Mouse (Mus musculus) left cerebral cortex, postnatal 36 days (tissue): ENCODE measurements around the gene Nkx2-2. TPM values are rescaled to one million over a fixed set of nuclear protein-coding genes. Genes with fewer than 3 reads are reported as not detected.
"Not testable (repeated sequence)": the region's sequence is repeated elsewhere in the genome, so short reads cannot be mapped to it uniquely, and the experiment has no call there.

Source experiments
- DNase-seq, 2 experiments: peaks; one replicate each; pipeline ENCODE4 v3.0.0; 2021 to 2022; ENCODE audit warnings: low spot score in 2 of 2, mixed read lengths in 1 of 2
- intact Hi-C: fragments of 180-260 bp; cut with DNase I; formaldehyde crosslinking; loops from one replicate; pipeline ENCODE4 v1.15.1; 2025
- total RNA-seq, 2 experiments: library from RNA; stranded (reverse); gene quantifications; 2 replicates each; pipeline ENCODE4 v1.2.3; 2021

The Nkx2-2 gene
- total RNA-seq, 2 experiments from 2014 or later = 5.3 to 9.6 TPM

DNA sequence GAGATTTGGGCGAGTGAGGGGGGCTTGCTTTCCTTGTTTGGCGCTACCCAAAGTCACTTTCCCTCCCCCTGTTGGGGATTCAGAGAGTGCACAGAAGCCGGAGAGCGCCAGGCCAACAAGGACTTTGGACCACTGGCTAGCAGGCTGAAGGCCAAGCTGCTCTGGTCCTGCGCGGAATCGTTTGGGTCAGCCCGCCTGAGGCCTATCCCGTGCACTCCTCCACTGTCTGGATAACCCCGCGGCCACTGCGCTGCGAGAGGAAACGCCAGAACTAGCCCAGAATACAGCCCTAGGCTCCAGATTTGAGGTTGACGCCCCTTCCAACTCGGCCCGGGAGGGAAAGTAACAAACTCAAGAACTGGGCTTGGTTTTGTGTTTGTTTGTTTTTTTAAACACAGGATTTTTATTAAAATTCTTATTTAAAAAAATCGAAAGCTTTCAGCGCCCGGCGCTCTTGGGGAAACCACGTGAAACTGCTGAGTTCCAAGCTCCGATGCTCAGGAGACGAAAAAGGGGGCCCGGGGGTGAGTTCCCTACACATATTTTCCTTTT, 11.3 kb downstream of the Nkx2-2 start:
- DNase-seq = no peak
- intact Hi-C loops = loop anchor here (5.0 kb wide), 1 partner anchor 345 kb away; no protein-coding TSS in a partner anchor

DNA sequence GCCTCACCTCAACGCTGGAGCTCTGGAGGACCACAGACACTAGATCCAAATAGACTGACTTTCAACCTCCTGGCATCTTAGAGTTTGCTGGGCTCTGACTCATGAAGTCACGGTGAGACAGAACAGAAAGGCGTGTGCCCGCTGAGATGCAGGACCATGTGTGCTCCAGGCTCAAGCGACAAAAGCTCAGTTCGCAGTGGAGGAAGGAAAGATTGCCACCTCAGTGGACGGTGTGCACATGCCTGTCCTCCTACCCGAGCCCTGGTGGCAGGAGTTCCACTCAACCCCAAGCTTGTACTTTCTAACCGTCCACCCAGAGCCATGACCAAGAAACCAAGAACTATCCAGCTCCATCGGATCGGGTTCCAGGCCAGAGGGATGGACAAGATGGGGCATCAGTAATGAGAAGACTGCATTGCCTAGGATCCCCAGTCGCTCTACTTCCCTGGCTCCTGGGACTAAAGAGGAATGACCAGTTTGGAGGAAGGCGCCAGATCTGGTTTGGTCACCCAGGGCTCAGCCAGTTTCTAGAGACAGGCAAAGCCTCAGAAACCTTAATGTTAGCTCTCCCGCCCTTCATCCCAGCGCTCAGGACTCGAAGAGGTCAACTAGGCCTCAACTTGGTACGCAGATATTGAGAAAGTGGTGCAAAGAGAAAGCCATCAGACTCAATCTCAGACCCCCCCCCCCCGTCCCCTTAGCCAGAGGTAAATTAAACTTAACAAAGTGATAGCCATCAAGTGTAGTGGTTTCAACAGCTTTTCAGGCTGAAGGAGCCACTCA, 11.9 kb downstream of the Nkx2-2 start:
- DNase-seq = no peak
- intact Hi-C loops = loop anchor here (5.0 kb wide), 1 partner anchor 345 kb away; no protein-coding TSS in a partner anchor

DNA sequence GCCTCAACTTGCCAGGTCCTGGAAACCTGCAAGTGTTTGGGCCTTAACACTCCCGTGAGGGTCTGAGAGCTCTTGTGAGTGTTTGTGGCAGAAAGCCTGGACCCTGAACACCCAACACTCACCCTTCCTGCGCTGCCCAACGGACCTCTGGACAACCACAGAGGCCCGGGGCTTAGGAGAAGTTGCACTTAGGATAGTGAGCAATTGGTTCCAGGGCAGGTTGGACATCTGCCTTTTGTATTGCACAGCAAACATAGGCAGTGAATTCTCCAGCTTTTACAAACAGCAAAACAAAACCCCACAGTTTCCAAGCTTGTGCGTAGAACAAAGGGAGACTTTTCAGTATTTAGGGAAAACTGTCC, 12.8 kb downstream of the Nkx2-2 start:
- no peak for DNase-seq
- intact Hi-C loops = loop anchor here (5.0 kb wide), 1 partner anchor 344 kb away; no protein-coding TSS in a partner anchor

DNA sequence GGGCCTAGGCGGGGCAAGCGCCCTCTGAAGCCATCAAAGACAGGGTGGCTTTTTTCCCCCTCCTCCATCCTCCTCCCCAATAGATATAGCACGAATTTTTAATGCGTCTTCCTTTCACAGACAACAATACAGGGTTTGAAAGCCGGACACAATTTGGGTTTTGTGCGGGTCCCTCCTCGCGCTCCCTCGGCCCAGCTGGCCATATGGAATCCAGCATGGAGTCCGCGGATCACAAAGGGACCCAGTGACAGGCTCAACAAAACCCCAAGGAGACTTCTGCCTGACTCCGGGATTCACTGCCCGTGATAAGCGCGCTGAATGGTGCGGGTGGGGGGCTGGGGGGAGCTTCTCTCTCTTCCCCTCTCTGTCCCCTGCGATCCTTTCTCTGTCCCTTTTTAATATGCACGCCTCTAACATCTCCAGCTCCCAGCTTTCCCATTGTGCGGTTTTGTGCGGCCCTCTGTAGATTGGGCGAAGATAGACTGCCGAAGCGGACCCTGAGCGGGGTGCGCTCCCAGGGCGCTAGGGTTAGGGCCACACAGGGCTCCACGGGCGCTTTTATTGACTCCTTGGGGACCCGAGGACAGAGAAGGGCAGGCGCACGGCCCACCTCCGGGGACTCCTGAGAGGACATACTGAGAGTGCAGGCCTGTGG, 13.3 kb downstream of the Nkx2-2 start:
- DNase-seq = peak in 1 of 2 experiments; percentile 38
- intact Hi-C loops = loop anchor here (5.0 kb wide), 1 partner anchor 343 kb away; no protein-coding TSS in a partner anchor

DNA sequence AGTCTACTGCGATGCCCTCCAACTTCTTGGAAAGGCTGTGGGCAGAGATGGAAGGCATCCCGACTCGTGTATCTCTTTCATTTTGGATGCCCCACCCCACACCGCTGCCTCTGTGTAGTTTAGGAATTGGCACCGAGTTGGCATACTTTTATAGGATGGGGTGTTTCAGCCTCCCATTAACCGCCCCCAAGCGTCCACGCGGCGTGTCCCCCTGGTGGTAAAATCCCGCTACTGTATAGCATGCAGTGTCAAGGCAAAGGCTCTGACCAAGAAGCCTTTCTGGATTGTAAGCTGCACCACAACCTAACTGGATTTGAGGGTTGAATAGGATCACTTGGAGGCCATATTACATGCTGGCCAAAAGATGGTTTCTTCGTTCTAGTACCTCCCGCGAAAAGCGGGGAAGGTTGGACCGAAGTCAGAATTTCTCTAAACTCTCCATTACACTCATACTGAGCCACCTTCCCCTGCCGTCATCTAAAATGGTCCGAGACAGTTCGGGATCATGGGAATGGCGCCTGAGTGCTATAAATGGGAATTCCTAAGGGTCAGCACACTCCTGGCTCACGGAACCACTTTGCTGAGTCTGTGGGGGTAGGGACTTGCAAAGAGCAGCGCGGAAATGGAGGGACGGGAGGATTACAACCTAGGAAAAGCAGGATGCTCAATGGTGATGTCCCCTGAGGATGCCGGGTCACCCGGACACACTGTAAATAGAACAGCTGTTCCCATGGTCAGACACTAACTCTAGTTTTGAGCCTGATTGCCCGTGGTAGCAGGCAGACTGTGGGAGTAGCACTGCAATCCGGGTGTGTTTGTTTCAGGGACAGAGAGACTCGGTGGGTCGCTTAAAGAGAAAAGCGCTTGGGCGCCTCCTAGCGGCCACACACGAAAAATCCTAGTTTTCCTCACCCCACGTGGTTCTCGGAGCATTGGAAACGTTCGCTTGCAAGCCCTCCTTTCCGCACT, 15.7 kb downstream of the Nkx2-2 start:
- DNase-seq = peak in 1 of 2 experiments; percentile 38
- intact Hi-C loops = loop anchor here (2.0 kb wide), 2 partner anchors 546 to 556 kb away; no protein-coding TSS in a partner anchor

DNA sequence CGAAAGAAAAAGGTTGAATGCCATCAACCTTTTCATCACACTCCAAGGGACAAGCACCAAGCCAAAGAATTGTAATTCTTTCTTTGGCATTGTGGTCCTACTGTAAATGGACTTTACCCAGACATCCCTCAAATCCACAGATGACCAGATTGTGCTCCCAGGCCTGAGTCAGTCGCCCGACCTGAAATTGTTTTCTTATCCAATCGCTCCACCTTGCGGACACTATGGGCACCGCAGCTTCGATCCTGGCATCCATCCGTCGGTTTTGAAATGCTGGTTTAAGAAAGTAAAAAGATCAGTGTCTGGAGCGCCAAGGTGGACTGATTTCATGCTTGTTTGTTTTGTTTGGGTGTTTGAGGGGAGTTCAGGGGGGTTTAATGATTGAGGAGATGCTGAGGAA, 16.4 kb downstream of the Nkx2-2 start:
- DNase-seq = peak; percentile 75 to 82
- intact Hi-C loops = loop anchor here (1.0 to 2.0 kb wide), 3 partner anchors 218 to 555 kb away; no protein-coding TSS in a partner anchor

DNA sequence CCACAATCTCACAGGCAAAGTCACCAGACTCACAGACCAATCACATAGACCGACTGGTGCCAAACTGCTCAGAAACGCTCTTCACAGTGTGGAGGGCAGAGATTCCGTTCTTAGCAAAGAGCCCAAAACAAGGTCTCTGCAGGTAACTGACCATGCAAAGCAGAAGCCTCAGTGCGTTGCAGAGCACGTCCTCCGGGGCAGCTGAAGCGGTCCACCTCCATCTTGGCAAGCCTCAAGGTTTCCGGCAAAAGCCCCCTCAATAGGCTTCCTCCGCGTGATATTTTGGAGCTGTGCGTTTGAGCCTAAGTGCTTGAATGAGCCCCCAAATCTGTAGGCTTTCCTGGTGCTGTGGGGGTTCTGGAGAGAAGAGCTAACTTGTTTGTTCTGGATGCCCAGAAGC, 18.7 kb downstream of the Nkx2-2 start:
- intact Hi-C loops = no loop called here
- DNase-seq = no peak

DNA sequence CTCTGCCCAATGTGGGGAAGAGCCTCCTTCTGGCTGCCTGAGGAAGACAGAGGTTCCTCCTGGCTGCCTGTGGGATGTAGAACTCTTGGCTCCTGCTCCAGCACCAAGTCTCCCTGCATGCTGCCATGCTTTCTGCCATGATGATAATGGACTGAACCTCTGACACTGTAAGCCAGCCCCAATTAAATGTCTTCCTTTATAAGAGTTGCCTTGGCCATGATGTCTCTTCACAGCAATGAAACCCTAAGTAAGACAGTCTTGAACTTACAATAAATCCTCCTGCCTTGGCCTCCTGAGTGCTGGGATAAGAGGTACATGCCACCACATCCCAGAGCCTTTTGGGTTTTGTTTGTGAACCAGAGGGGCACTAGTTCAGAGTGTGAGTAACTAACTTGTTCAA, 20.3 kb downstream of the Nkx2-2 start:
- no peak for DNase-seq
- intact Hi-C loops = no loop called here

DNA sequence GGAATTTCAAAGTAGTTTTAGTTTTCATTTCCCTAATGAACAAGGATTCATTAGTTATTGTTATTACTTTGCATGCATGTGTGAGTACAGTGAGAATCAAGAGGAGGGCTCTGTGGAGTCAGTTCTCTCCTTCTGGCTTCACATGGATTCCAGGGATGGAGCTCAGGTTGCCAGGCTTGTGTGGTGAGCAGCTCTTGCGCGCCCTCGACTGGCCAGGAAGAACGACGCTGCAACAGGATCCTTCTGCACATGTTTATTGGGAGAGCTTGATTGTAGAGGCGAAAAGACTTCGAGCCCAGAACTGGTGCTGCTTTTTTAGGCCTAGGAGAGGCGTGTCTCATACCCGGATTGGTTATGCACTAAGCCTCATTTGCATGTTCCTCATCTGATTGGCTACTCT, 23.5 kb downstream of the Nkx2-2 start:
- intact Hi-C loops, DNase-seq: not testable (repeated sequence)

DNA sequence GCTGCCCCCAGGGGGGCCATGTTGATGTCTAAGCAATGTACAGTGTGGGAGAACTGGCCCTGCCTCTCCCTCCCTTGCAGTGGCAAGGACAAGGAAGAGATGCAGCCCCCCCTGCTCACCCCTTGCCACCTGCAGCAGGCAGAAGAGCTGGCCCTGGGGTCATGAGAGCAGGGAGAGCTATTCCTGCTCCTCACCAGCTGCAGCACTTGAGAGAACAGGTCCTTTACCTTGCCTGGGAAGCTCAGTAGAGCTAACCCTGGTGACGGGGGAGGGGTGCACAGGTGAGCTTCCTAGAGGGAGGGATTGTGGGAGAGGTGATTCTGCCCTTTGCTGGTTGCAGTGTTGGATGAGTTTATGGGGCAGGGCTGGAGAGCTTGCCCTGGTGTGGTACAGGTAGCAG, 28.2 kb downstream of the Nkx2-2 start:
- intact Hi-C loops = no loop called here

DNA sequence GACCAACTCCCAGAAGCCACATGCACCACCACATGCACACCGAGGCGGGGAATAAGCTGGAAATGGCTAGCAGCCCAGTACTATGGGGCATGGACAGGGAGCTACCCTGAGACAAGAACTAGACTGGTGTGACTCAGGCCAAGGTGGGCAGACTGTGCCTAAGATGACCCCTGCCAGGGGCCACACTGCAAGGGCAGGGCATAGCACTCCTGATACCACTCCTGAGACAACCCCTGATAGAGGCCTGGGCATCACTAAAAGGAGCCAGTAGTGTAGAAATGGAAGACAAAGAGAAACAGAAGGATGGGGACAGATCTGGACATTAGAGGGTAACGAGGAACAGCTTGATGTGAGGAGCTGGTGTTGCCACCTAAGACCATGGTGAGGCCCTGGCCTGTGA, 28.7 kb downstream of the Nkx2-2 start:
- no peak for DNase-seq
- intact Hi-C loops = no loop called here

More for the DNA sequence above, 28.2 kb downstream of the Nkx2-2 start:
- DNase-seq = no peak

DNA sequence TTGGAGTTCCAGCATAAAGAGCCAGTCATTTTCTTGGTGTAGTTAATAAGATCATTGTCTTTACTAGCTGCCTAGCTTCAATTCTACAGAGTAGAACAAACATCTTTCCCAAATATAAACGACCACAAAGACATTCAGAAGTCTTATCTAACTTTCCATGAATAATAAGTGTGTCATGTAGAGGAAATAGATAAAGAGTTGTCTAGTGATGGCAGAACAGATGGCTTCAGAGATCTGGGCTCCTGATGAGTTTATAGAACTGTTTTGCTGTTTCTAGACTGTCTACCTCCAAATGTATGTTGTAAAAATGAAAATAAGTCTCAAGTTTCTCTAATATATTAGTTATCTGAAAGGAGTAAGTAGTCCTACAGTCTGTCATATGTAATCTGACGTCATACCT, 41.5 kb downstream of the Nkx2-2 start:
- DNase-seq = no peak
- intact Hi-C loops = no loop called here

Other genes starting within 250 kb of the Nkx2-2 start
- gene Xrn2, start 181.2 kb downstream of the Nkx2-2 start, total RNA-seq = 10 to 100 TPM; 38.3 to 41.7 TPM
- gene Nkx2-4, start 108.8 kb downstream of the Nkx2-2 start, total RNA-seq = not detected
- gene Pax1, start 167.7 kb upstream of the Nkx2-2 start, total RNA-seq = not detected